Mouse (Mus musculus) limb, embryonic 14.5 days (tissue): ENCODE data around the gene Ndufa6. TPM values are rescaled to one million over a fixed set of nuclear protein-coding genes. Genes with fewer than 3 reads are reported as not detected.

Source experiments
- ATAC-seq: fragments of 200-750 bp; cut with Nextera tagmentation; 2 replicates; pipeline ENCODE4 v1.8.0; 2017; ENCODE audit warnings: low read depth, moderate number of reproducible peaks, moderate TSS enrichment; ENCODE audit not compliant: low FRiP score
- DNase-seq: peaks from one replicate; pipeline ENCODE4 v3.0.0-alpha.2; 2015; ENCODE audit warnings: low spot score
- H3K27ac ChIP-seq: fragments of 300-500 bp; sonication (generic); replicated peaks from 2 replicates; pipeline ENCODE4 v1.5.1; 2014; ENCODE audit warnings: low read depth, mild to moderate bottlenecking, low read length, moderate library complexity, mixed read lengths
- H3K27me3 ChIP-seq: fragments of 300-500 bp; sonication (generic); 2 replicates; pipeline ENCODE4 v1.6.1; 2014; ENCODE audit warnings: low read length, mixed read lengths; ENCODE audit not compliant: control insufficient read depth, insufficient read depth
- H3K36me3 ChIP-seq: fragments of 300-500 bp; sonication (generic); 2 replicates; pipeline ENCODE4 v1.6.1; 2014; ENCODE audit warnings: mild to moderate bottlenecking, low read length, moderate library complexity, mixed read lengths; ENCODE audit not compliant: control insufficient read depth, insufficient read depth
- H3K4me1 ChIP-seq: fragments of 300-500 bp; sonication (generic); 2 replicates; pipeline ENCODE4 v1.6.1; 2014; ENCODE audit warnings: antibody characterized with exemption, low read length, mixed read lengths; ENCODE audit not compliant: control insufficient read depth, insufficient read depth
- H3K4me2 ChIP-seq: fragments of 300-500 bp; sonication (generic); replicated peaks from 2 replicates; pipeline ENCODE4 v1.6.1; 2014; ENCODE audit warnings: low read depth, mild to moderate bottlenecking, low read length, moderate library complexity; ENCODE audit not compliant: severe bottlenecking
- H3K4me3 ChIP-seq: fragments of 300-500 bp; sonication (generic); replicated peaks from 2 replicates; pipeline ENCODE4 v1.5.1; 2014; ENCODE audit warnings: low read length
- H3K9ac ChIP-seq: fragments of 300-500 bp; sonication (generic); 2 replicates; pipeline ENCODE4 v1.6.1; 2014; ENCODE audit warnings: mild to moderate bottlenecking, low read depth, low read length, moderate library complexity; ENCODE audit not compliant: severe bottlenecking
- H3K9me3 ChIP-seq: fragments of 300-500 bp; sonication (generic); 2 replicates; pipeline ENCODE4 v1.6.1; 2016; ENCODE audit warnings: low read length; ENCODE audit not compliant: control insufficient read depth
- POLR2A ChIP-seq: fragments of 200-500 bp; IDR thresholded peaks from 2 replicates; pipeline ENCODE4 v1.8.0; 2012; ENCODE audit warnings: inconsistent platforms, mild to moderate bottlenecking, moderate library complexity, borderline replicate concordance; ENCODE audit not compliant: insufficient read depth, insufficient read length; ENCODE audit errors: extremely low read depth
- WGBS: fragments of 180-500 bp; shearing (Covaris S2); extraction: QIAGEN DNeasy Blood & Tissue Kit; methylation state at CpG from one replicate; pipeline ENCODE4 v1.1.7; 2014; 5-methylcytosine and 5-hydroxymethylcytosine counted together
- polyA plus RNA-seq, 2 experiments: library from polyadenylated mRNA; depleted of rRNA in 1 of 2; stranded (reverse) in 1 of 2; unstranded in 1 of 2; fragments of >200 nt; fragmentation: Nextera tagmentation in 1 of 2; extraction: Ambion mirVana in 1 of 2; gene quantifications; 2 replicates each; pipeline versions ENCODE4 v1.2.1 to v1.2.3; 2012 to 2014

The Ndufa6 gene
- polyA plus RNA-seq, 2 experiments = 318 to 348 TPM

DNA sequence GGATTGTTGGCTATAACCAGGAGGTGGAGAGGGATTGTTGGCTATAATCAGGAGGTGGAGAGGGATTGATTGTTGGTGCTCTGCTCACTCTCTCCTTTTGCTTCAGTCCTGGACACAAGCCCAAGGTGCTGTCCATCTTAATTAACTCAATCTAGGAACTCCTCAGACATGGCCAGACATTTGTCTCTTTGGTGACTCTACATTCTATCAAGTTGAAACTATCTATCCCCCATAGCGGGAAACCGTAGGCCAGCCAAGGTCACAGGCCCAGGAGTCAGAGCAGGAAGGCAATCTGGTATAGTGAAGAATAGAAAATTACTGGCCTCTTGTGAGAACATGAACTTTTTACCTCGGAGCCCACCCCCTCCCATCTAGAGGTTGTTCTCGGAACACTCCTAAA lies 8.1 kb upstream of the Ndufa6 start:
- no peaks in the 10 kb centered on the region for H3K9me3 ChIP-seq
- DNase-seq = no peak
- no peak overlapping the region for H3K4me3 ChIP-seq
- H3K4me1 ChIP-seq = peaks cover 8% of the 10 kb centered on the region; the same call in 1 of the 2 replicates
- H3K27me3 ChIP-seq = no peaks in the 10 kb centered on the region
- WGBS = 78% methylated on average over 3 of the region's 4 CpGs
- TF ChIP-seq POLR2A = no peak
- no peaks in the 10 kb centered on the region for H3K36me3 ChIP-seq
- H3K4me2 ChIP-seq = no peak overlapping the region
- H3K27ac ChIP-seq = no peak overlapping the region
- ATAC-seq = no peak
- no peak overlapping the region for H3K9ac ChIP-seq

DNA sequence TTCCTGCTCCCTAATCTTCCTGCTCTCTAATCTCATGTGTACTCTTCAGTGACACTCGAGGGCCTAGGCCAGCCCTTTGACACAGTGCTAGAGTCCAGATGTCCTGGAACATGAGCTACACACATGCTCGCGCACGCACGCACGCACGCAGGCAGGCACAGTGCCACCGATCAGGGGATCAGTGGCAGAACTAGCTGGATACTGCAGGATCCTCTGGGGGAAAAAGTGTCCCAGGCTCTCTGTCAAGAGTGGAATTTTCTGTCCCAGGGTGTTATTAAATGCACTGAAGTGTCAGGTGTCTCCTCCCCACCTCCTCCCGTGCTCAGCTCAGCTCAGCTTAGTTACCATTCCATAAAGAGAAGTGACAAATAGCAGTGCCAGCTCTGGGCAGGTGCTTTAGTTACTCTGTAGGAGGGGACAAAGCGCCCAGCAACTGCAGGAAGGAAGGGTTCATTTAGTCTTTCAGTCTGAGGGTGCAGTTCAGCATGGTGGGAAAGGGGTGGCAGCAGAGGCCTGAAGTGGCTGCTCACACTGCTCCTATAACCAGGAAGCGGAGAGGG lies 7.4 kb upstream of the Ndufa6 start:
- Histone ChIP-seq H3K27ac (no peak overlapping the region), H3K4me2 (no peak overlapping the region), H3K4me3 (no peak overlapping the region), H3K9me3 (no peaks in the 10 kb centered on the region), H3K36me3 (no peaks in the 10 kb centered on the region), H3K4me1 (peaks cover 8% of the 10 kb centered on the region; the same call in 1 of the 2 replicates), H3K9ac (no peak overlapping the region), H3K27me3 (no peaks in the 10 kb centered on the region)
- ATAC-seq (no peak), DNase-seq (no peak)
- WGBS = 75% methylated on average over 11 of the region's 11 CpGs
- TF ChIP-seq POLR2A = no peak

DNA sequence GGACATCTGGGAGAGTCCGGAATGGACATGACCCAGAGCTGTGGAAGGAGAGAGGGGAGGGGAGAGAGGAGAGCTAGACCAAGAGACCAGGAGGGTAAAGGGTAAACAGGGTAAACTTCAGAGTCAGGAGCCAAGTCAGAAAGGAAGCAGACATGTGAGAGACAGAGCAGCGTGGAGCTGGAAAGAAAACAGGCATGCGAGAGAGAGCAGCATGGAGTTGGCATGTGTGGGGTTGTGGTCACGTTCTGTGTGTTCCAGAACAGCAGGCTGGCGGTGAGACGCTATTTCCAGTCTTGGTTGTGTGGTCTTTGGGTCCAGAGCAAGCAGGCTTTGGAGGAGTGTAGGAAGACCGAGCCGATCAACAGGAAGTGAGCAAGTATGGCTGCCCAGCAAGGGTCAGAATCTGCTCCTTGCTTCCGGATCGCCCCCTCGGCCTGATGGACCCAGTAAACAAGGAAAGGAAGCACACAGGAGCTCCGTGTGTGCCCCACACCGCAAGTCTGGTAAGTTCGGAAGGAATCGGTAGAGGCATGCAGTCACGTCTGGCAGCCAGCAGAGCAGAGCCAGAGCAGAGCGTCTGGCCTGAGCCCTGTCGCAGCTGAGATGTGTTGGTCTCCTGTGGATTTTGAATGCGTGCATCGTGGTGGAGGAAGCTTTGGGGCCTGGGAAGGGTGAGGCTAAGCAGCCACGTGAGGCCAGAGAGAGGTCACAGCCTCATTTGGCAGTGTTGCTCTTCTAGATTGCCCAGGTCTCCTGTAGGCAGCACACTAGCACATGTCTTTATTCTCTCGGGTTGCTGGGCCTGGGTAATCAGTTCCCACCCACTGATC lies 4.5 kb upstream of the Ndufa6 start:
- H3K27me3 ChIP-seq = no peaks in the 10 kb centered on the region
- H3K4me1 ChIP-seq = peaks cover 12% of the 10 kb centered on the region; the same call in 1 of the 2 replicates
- no peak for ATAC-seq
- H3K36me3 ChIP-seq = no peaks in the 10 kb centered on the region
- 54% methylated on average over 22 of the region's 22 CpGs for WGBS
- H3K9me3 ChIP-seq = no peaks in the 10 kb centered on the region
- no peak for DNase-seq
- no peak overlapping the region for H3K27ac ChIP-seq
- H3K4me2 ChIP-seq = no peak overlapping the region
- no peak overlapping the region for H3K4me3 ChIP-seq
- 0 out of 2 replicates have a peak overlapping the region, but pooled peaks have one; percentile 12 for H3K9ac ChIP-seq
- TF ChIP-seq POLR2A = no peak

DNA sequence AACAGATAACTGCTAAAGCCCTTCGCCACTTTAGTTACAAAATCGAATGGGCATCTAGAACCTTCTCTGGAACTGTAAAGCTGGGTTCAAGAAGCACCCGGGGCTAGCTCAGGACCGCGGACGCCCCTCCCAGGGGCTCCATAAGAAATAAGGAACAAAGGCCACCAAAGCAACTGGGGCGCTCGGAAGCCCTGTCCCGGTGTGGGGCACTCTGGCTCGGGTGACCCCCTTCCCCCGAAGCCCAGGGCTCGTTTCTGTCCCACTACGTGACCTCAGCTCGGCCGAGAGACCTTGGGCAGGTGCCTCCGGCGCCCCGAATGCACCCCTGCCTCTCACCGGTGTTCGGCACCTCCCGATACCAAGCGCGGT lies 393 bp downstream of the Ndufa6 start:
- peak overlapping the region; percentile 83 for H3K4me2 ChIP-seq
- H3K4me3 ChIP-seq = peak overlapping the region; percentile 71
- H3K27me3 ChIP-seq = no peaks in the 10 kb centered on the region
- peaks cover 18% of the 10 kb centered on the region for H3K4me1 ChIP-seq
- H3K27ac ChIP-seq = peak overlapping the region; percentile 67; the same call in 1 of the 2 replicates
- under 1% methylated on average over 15 of the region's 23 CpGs for WGBS
- peak overlapping the region; percentile 89 for H3K9ac ChIP-seq
- H3K36me3 ChIP-seq = peaks cover 24% of the 10 kb centered on the region
- TF ChIP-seq POLR2A = no peak
- DNase-seq = no peak
- no peaks in the 10 kb centered on the region for H3K9me3 ChIP-seq
- peak; percentile 20 for ATAC-seq

DNA sequence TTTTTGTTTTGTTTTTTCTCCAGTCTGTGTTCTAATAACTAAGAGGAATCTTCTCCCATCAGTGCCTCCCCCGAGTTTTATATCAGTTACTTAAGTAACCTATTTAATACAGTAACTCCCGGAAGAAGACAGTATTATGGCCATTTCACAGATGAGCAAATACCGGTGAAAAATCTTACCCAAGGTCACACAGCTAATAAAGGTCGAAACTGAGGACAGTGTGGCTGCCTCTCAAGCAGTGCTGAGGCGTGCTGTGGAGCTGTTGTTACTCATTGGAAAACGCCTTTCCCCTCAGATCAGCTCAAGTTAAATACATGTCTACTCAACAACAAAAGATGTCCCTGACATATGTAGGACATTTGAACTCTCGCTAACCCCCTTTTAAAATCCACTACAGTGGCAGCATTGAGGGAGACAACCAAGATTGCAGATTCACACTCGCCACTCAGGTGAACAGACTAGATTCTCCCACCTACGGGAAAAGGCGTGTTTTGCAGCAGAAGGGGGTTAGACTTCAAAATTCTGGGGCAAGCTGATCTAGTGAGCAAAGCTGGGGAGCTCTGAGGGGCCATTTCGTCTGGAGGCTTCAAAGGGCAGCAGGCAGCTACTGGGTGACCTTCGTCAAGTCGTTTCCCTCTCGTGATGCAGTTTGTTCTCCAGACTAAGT lies 911 bp downstream of the Ndufa6 start:
- Histone ChIP-seq H3K27me3 (no peaks in the 10 kb centered on the region), H3K9me3 (no peaks in the 10 kb centered on the region), H3K36me3 (peaks cover 29% of the 10 kb centered on the region), H3K27ac (0 out of 2 replicates have a peak overlapping the region, but pooled peaks have one; percentile 67), H3K4me3 (peak overlapping the region; percentile 71), H3K9ac (peak overlapping the region; percentile 89), H3K4me1 (peaks cover 15% of the 10 kb centered on the region), H3K4me2 (peak overlapping the region; percentile 83)
- ATAC-seq (no peak), DNase-seq (no peak)
- WGBS = 28% methylated on average over 14 of the region's 14 CpGs
- no peak for TF ChIP-seq POLR2A
